Comparison of ENCODE assay signal across 8 mouse cellular contexts in the genomic region with DNA sequence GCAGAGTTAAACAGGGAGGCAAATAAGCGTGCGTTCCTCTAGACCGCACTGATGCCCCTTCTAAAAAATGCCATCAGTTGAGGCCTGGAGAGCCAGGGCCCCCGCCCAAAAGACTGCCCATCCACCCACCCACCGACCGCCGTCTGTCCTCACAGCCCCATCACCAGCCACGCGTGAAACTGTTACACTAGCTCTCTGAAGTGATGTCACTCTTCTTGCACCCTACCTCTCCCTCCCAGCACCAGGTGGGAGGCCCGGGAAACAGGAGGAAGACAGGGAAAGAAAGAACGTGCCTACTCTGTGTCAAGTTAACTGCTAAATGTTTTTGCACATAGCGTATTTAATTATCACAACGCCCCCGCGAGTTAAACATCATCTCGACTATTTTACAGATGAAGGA. TPM values are rescaled to one million over a fixed set of nuclear protein-coding genes. Genes with fewer than 3 reads are reported as not detected.
A peak's percentile ranks its signal among the peaks of the same experiment; 100 is the strongest.
DNase-seq lines count a peak whose midpoint lies in the region; ATAC-seq lines count a peak whose summit lies in the region.

No protein-coding gene starts in this region.

- H3K27me3 ChIP-seq in embryonic facial prominence, embryonic 10.5 days (replicated peaks; ENCODE audit: low read depth, poor library complexity, severe bottlenecking), result peaks cover 12% of the 10 kb centered on the region
- no peaks in the 10 kb centered on the region for H3K27me3 ChIP-seq in neural tube, embryonic 12.5 days (replicated peaks)

- intact Hi-C loops in left cerebral cortex, postnatal 36 days (cut with DNase I), result loop anchor here (1.0 to 5.0 kb wide), 2 partner anchors 56 to 90 kb away; no protein-coding TSS in a partner anchor

- DNase-seq in kidney, postnatal 10 days, result peak; percentile 15
- no peak for DNase-seq in kidney, postnatal 14 days
- no peak for DNase-seq in embryonic facial prominence, embryonic 10.5 days (ENCODE audit: low spot score)
- DNase-seq in heart, postnatal 4 days, result peak; percentile 11
- DNase-seq in left cerebral cortex, postnatal 36 days (ENCODE audit: low spot score in 2 of 2), result peak; percentile 46 to 51
- no peak for DNase-seq in urinary bladder, adult 18-20 months (ENCODE audit: low spot score in 2 of 2)

- H3K36me3 ChIP-seq in embryonic facial prominence, embryonic 10.5 days (replicated peaks), result peaks cover 12% of the 10 kb centered on the region
- H3K36me3 ChIP-seq in neural tube, embryonic 12.5 days, result no peaks in the 10 kb centered on the region

- H3K9ac ChIP-seq in neural tube, embryonic 12.5 days, result peak overlapping the region; percentile 95

- peak overlapping the region; percentile 95 for H3K4me3 ChIP-seq in embryonic facial prominence, embryonic 10.5 days
- H3K4me3 ChIP-seq in neural tube, embryonic 12.5 days, result peak overlapping the region; percentile 97

- H3K9me3 ChIP-seq in embryonic facial prominence, embryonic 10.5 days, result no peaks in the 10 kb centered on the region
- H3K9me3 ChIP-seq in neural tube, embryonic 12.5 days, result no peaks in the 10 kb centered on the region

- ATAC-seq in neural tube, embryonic 12.5 days (ENCODE audit: low FRiP score, low read depth), result peak; percentile 36
- no peak for ATAC-seq in erythroid progenitor cell, adult 5-6 weeks (replicated peaks; ENCODE audit: low FRiP score, poor library complexity, severe bottlenecking)

- peaks cover 25% of the 10 kb centered on the region for H3K4me1 ChIP-seq in embryonic facial prominence, embryonic 10.5 days
- H3K4me1 ChIP-seq in neural tube, embryonic 12.5 days, result peaks cover 11% of the 10 kb centered on the region

- peak overlapping the region; percentile 96 for H3K27ac ChIP-seq in embryonic facial prominence, embryonic 10.5 days (replicated peaks)
- no peak overlapping the region; the same call in 1 of the 2 replicates for H3K27ac ChIP-seq in neural tube, embryonic 12.5 days

- peak overlapping the region; percentile 70 for H3K4me2 ChIP-seq in neural tube, embryonic 12.5 days (replicated peaks)

- WGBS in embryonic facial prominence, embryonic 10.5 days, result 13% methylated on average over 16 of the region's 16 CpGs
- WGBS in neural tube, embryonic 12.5 days, result 12% methylated on average over 16 of the region's 16 CpGs

RNA-seq across cellular contexts. Expression of a gene that starts 0.8 kb away (rescaled TPM):
- polyA plus RNA-seq in embryonic facial prominence, embryonic 10.5 days (2016; fragmentation: Nextera tagmentation; extraction: Ambion mirVana), result 87.8 and 89.7 TPM in 2 replicates
- 10 to 100 TPM; 49.2 to 50.5 TPM for total RNA-seq in heart, postnatal 4 days (2021)
- total RNA-seq in left cerebral cortex, postnatal 36 days (2021), result 10 to 100 TPM; 78.2 to 89.0 TPM
- 102 and 114 TPM in 2 replicates for polyA plus RNA-seq in neural tube, embryonic 12.5 days (2016; fragmentation: Nextera tagmentation; extraction: Ambion mirVana)
- total RNA-seq in erythroid progenitor cell, adult 5-6 weeks (2015; ENCODE audit: low replicate concordance), result 55.9 and 71.3 TPM in 2 replicates
- 32.5 and 51.3 TPM in 2 replicates for total RNA-seq in erythroid progenitor cell, adult 5-6 weeks (2017; ENCODE audit: low replicate concordance)

RNA-seq across cellular contexts. Expression of a gene that starts 39.9 kb away (rescaled TPM):
- polyA plus RNA-seq in embryonic facial prominence, embryonic 10.5 days (2016; fragmentation: Nextera tagmentation; extraction: Ambion mirVana), result 27.6 and 29.8 TPM in 2 replicates
- total RNA-seq in heart, postnatal 4 days (2021), result 10 to 100 TPM; 58.8 to 60.8 TPM
- 10 to 100 TPM; 20.9 to 21.8 TPM for total RNA-seq in left cerebral cortex, postnatal 36 days (2021)
- polyA plus RNA-seq in neural tube, embryonic 12.5 days (2016; fragmentation: Nextera tagmentation; extraction: Ambion mirVana), result 31.7 and 34.7 TPM in 2 replicates
- total RNA-seq in erythroid progenitor cell, adult 5-6 weeks (2015; ENCODE audit: low replicate concordance), result 2.5 and 3.2 TPM in 2 replicates
- total RNA-seq in erythroid progenitor cell, adult 5-6 weeks (2017; ENCODE audit: low replicate concordance), result 6.5 and 21.9 TPM in 2 replicates

RNA-seq across cellular contexts. Expression of a gene that starts 40.0 kb away (rescaled TPM):
- polyA plus RNA-seq in embryonic facial prominence, embryonic 10.5 days (2016; fragmentation: Nextera tagmentation; extraction: Ambion mirVana), result 0.32 and 0.40 TPM in 2 replicates
- 1 to 10 TPM in 1 of 2 experiments, under 1 TPM in 1; 0.74 to 1.0 TPM for total RNA-seq in heart, postnatal 4 days (2021)
- total RNA-seq in left cerebral cortex, postnatal 36 days (2021), result 1 to 10 TPM in 1 of 2 experiments, under 1 TPM in 1; 0.89 to 1.8 TPM
- polyA plus RNA-seq in neural tube, embryonic 12.5 days (2016; fragmentation: Nextera tagmentation; extraction: Ambion mirVana), result 0.59 and 0.60 TPM in 2 replicates
- 2.9 TPM in 2 replicates for total RNA-seq in erythroid progenitor cell, adult 5-6 weeks (2015; ENCODE audit: low replicate concordance)
- total RNA-seq in erythroid progenitor cell, adult 5-6 weeks (2017; ENCODE audit: low replicate concordance), result 0.45 and 4.4 TPM in 2 replicates

Comparison
In these comparisons a context has a peak if more than half of its experiments do, and no peak if none do; other contexts are left out.
1. DNase-seq: peak in kidney, postnatal 10 days (single experiment), heart, postnatal 4 days (single experiment) and left cerebral cortex, postnatal 36 days (2 of 2); none in kidney, postnatal 14 days (single experiment), embryonic facial prominence, embryonic 10.5 days (single experiment) and urinary bladder, adult 18-20 months (0 of 2).